Mouse (Mus musculus): ENCODE data around the gene Kctd11. TPM values are rescaled to one million over a fixed set of nuclear protein-coding genes. Genes with fewer than 3 reads are reported as not detected.

Kctd11 gene
- total and polyA plus RNA-seq, 2 experiments, result 0.65 to 1.6 TPM

DNA sequence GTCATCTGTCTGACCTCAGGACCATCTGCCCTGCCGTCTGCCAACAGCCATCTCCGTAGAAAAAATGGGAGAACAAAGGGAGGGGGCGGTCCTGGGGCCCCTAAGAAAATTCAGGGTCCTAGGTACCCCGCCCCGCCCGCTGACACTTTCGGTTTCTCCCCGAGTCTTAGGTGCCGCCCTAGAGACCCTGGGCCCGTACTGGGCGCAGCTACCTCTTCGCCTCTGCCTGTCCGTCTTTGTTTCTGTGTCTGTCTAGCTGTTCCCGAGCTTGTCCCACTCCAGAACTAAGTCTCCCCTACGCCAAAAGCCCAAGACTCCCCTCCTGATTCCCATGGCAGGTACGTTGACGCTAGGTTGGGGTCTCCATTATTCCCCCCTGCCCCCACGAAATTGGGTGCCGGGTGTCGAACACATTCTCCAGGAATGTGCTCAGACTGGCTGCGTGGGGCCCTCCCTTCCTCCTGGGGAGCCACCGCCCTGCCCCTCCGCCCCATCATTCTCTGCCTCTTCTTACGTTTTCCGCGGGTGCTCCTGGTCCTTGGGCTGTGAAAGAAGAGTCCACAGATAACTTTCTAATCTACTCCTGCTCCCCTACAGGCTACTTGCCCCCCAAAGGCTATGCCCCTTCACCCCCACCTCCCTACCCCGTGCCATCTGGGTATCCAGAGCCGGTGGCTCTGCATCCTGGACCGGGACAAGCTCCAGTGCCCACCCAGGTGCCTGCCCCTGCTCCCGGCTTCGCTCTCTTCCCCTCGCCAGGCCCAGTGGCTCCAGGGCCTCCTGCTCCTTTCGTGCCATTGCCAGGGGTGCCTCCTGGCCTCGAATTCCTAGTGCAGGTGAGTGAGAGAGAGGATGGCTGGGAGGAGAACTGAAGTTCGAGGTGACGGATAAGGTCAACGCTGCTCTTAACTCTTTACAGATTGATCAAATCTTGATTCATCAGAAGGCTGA, 34.2 kb downstream of the Kctd11 start:
- peaks cover 8% of the 10 kb centered on the region for H3K4me1 ChIP-seq (ENCODE audit: control insufficient read depth, insufficient read depth, low read length)
- H3K4me3 ChIP-seq (ENCODE audit: insufficient read depth, low read depth, low read length), result peak overlapping the region; percentile 66
- no peaks in the 10 kb centered on the region for H3K27me3 ChIP-seq (ENCODE audit: control insufficient read depth, insufficient read depth, low read length)
- peak overlapping the region; percentile 64 for H3K9ac ChIP-seq (ENCODE audit: low read depth, low read length)
- no peak for DNase-seq (ENCODE audit: extremely low read depth, low read depth, low spot score)
- H3K36me3 ChIP-seq (ENCODE audit: control insufficient read depth, insufficient read depth, low read length), result no peaks in the 10 kb centered on the region; the same call in 1 of the 2 replicates
- TF ChIP-seq POLR2A (IDR thresholded peaks at IDR 0.05; ENCODE audit: extremely low read depth, insufficient read depth, low read length), result no peak
- TF ChIP-seq CTCF (IDR thresholded peaks at IDR 0.05; ENCODE audit: low read depth, low read length), result no peak
- no peaks in the 10 kb centered on the region for H3K79me2 ChIP-seq (ENCODE audit: control insufficient read depth, insufficient read depth, low read length)
- peak overlapping the region; percentile 22 for H3K27ac ChIP-seq (replicated peaks; ENCODE audit: insufficient read depth, low read depth, low read length)
- WGBS, result 21% methylated on average over 37 of the region's 37 CpGs

DNA sequence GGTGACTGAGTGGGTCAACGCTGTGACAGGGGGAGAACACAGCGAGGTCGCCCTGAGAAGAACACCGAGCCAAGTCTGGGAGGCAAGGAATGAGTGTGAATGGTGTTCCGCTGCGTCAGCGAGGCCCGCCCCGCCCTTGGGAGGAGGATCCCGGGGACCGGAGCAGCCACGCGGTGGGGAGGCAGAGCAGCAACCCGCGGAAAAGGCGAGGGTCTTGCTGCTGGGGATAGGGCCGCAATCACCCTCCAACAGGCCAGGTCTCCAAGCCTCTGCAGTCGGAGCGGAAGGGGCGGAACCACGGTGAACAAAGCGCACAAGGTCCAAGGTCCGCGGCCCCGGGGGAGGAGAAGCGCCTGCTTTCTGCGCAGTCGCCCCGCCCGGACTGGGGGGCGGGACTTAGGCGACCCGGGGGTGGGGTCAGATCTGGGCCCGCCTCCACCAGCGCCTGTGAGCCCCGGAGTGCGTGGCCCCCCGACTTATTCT, 35.0 kb downstream of the Kctd11 start, which contains the start of gene Plscr3:
Gene Plscr3, plus strand, starts transcription at position 179 of the 483 bp plus-strand sequence.
- H3K36me3 ChIP-seq (ENCODE audit: control insufficient read depth, insufficient read depth, low read length), result no peaks in the 10 kb centered on the region; the same call in 1 of the 2 replicates
- H3K27me3 ChIP-seq (ENCODE audit: control insufficient read depth, insufficient read depth, low read length), result no peaks in the 10 kb centered on the region
- under 1% methylated on average over 38 of the region's 38 CpGs for WGBS
- TF ChIP-seq POLR2A (IDR thresholded peaks at IDR 0.05; ENCODE audit: extremely low read depth, insufficient read depth, low read length), result peak; percentile 96
- TF ChIP-seq CTCF (IDR thresholded peaks at IDR 0.05; ENCODE audit: low read depth, low read length), result no peak
- no peaks in the 10 kb centered on the region for H3K79me2 ChIP-seq (ENCODE audit: control insufficient read depth, insufficient read depth, low read length)
- H3K27ac ChIP-seq (replicated peaks; ENCODE audit: insufficient read depth, low read depth, low read length), result peak within 1 kb of the TSS; percentile 89
- H3K4me3 ChIP-seq (ENCODE audit: insufficient read depth, low read depth, low read length), result peak within 1 kb of the TSS; percentile 66
- H3K9ac ChIP-seq (ENCODE audit: low read depth, low read length), result peak within 1 kb of the TSS; percentile 79
- peaks cover 8% of the 10 kb centered on the region for H3K4me1 ChIP-seq (ENCODE audit: control insufficient read depth, insufficient read depth, low read length)
- DNase-seq (ENCODE audit: extremely low read depth, low read depth, low spot score), result peak; percentile 89

DNA sequence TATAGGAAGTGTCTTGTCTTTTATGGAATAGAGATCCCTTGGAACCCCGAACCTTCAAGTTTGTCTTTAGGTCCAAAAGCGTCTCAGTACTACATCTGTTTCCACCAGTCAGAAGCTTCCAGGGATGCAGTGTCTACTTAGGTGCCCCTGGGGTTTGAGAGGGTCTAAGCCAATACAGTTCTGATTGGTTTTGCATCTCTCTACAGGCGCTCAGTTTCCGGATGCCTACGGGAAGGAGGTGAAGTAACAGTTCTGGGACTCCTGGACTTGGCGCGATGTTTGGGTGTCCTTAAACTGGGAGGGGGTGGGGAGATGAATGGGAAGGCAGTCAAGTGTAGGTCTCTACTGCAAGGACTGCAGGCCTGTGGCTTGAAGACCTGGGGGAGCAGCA, 42.5 kb downstream of the Kctd11 start:
- H3K79me2 ChIP-seq (ENCODE audit: control insufficient read depth, insufficient read depth, low read length), result no peaks in the 10 kb centered on the region
- H3K36me3 ChIP-seq (ENCODE audit: control insufficient read depth, insufficient read depth, low read length), result no peaks in the 10 kb centered on the region
- 0 out of 2 replicates have a peak, but pooled peaks cover 3% of the 10 kb centered on the region for H3K27me3 ChIP-seq (ENCODE audit: control insufficient read depth, insufficient read depth, low read length)
- H3K27ac ChIP-seq (replicated peaks; ENCODE audit: insufficient read depth, low read depth, low read length), result peak overlapping the region; percentile 94
- H3K9ac ChIP-seq (ENCODE audit: low read depth, low read length), result peak overlapping the region; percentile 90
- under 1% methylated on average over 7 of the region's 7 CpGs for WGBS
- DNase-seq (ENCODE audit: extremely low read depth, low read depth, low spot score), result peak; percentile 56
- H3K4me1 ChIP-seq (ENCODE audit: control insufficient read depth, insufficient read depth, low read length), result peaks cover 2% of the 10 kb centered on the region
- no peak for TF ChIP-seq CTCF (IDR thresholded peaks at IDR 0.05; ENCODE audit: low read depth, low read length)
- no peak for TF ChIP-seq POLR2A (IDR thresholded peaks at IDR 0.05; ENCODE audit: extremely low read depth, insufficient read depth, low read length)
- peak overlapping the region; percentile 94 for H3K4me3 ChIP-seq (ENCODE audit: insufficient read depth, low read depth, low read length)

DNA sequence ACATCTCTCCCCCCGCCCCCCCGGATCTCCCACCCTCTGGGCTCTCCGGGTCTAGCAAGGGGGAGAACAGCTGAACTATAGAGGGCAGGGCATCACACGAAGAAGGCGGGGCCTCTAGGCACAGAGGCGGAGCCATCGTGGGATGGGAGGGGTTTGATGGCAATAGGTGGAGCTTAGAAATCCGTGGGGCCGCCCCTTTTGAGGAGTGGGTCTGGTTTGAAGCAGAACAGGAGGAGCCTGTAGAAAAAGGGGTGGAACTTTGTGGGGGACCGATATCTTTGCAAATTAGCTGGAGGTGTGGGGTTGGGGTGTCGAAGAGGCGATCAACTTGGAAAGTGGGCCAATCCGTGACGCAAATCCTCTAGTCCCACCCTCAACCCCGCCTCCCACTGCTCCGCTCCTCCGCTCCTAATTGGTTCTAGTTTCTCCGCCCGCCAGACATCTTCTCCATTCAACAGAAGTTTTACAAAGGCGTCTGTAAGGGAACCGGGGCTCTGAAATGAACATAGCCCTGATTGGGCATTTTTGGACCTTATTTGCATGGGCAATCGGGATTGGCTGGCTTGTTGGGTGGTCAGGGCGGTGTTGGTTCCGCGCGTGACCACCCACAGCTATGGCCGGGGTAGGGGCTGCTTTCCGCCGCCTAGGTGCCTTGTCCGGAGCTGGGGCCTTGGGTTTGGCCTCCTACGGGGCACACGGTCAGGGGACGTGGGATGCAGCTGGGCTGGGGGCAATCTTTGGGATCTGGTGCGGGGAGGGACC, 43.1 kb downstream of the Kctd11 start, which contains the start of gene Tmem256:
Gene Tmem256, plus strand, starts transcription at position 563 of the 762 bp plus-strand sequence.
- Histone ChIP-seq H3K4me1 (ENCODE audit: control insufficient read depth, insufficient read depth, low read length) (peaks cover 2% of the 10 kb centered on the region), H3K9ac (ENCODE audit: low read depth, low read length) (peak within 1 kb of the TSS; percentile 90), H3K27ac (replicated peaks; ENCODE audit: insufficient read depth, low read depth, low read length) (peak within 1 kb of the TSS; percentile 94), H3K36me3 (ENCODE audit: control insufficient read depth, insufficient read depth, low read length) (no peaks in the 10 kb centered on the region), H3K27me3 (ENCODE audit: control insufficient read depth, insufficient read depth, low read length) (0 out of 2 replicates have a peak, but pooled peaks cover 3% of the 10 kb centered on the region), H3K79me2 (ENCODE audit: control insufficient read depth, insufficient read depth, low read length) (no peaks in the 10 kb centered on the region), H3K4me3 (ENCODE audit: insufficient read depth, low read depth, low read length) (peak within 1 kb of the TSS; percentile 94)
- no peak for TF ChIP-seq CTCF (IDR thresholded peaks at IDR 0.05; ENCODE audit: low read depth, low read length)
- TF ChIP-seq POLR2A (IDR thresholded peaks at IDR 0.05; ENCODE audit: extremely low read depth, insufficient read depth, low read length), result peak; percentile 89
- DNase-seq (ENCODE audit: extremely low read depth, low read depth, low spot score), result peak; percentile 97
- under 1% methylated on average over 34 of the region's 34 CpGs for WGBS

DNA sequence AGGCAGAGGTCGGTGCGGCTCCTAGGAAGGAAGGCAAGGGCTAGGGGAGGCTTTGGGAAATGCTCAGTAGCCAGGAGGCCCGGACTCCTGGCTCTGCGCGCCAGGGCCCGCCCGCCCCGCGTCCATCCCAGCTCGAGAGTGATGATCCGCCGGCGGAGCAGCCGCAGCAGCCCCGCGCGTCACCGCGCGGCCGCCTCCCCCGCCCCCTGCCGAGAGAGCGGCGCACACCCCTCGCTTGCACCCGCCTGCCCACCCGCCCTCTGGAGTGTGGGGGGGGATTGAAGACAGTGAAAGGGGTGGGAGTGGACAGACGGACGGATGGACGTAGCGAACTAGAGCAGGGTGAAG, 43.6 kb downstream of the Kctd11 start, which contains the start of gene Nlgn2:
Gene Nlgn2, minus strand, starts transcription at position 181 of the 348 bp plus-strand sequence.
- no peak for DNase-seq (ENCODE audit: extremely low read depth, low read depth, low spot score)
- Histone ChIP-seq H3K4me1 (ENCODE audit: control insufficient read depth, insufficient read depth, low read length) (peaks cover 2% of the 10 kb centered on the region), H3K27me3 (ENCODE audit: control insufficient read depth, insufficient read depth, low read length) (0 out of 2 replicates have a peak, but pooled peaks cover 3% of the 10 kb centered on the region), H3K9ac (ENCODE audit: low read depth, low read length) (peak within 1 kb of the TSS; percentile 90), H3K79me2 (ENCODE audit: control insufficient read depth, insufficient read depth, low read length) (no peaks in the 10 kb centered on the region), H3K36me3 (ENCODE audit: control insufficient read depth, insufficient read depth, low read length) (no peaks in the 10 kb centered on the region), H3K27ac (replicated peaks; ENCODE audit: insufficient read depth, low read depth, low read length) (peak within 1 kb of the TSS; percentile 94), H3K4me3 (ENCODE audit: insufficient read depth, low read depth, low read length) (peak within 1 kb of the TSS; percentile 94)
- TF ChIP-seq POLR2A (IDR thresholded peaks at IDR 0.05; ENCODE audit: extremely low read depth, insufficient read depth, low read length), result 0 out of 2 replicates have a peak, but pooled peaks have one; percentile 19
- TF ChIP-seq CTCF (IDR thresholded peaks at IDR 0.05; ENCODE audit: low read depth, low read length), result no peak
- WGBS, result 0% methylated on average over 29 of the region's 32 CpGs

All from liver, adult 2 months (tissue).